Mouse (Mus musculus) embryo, embryonic 9.5 days (tissue): ENCODE data around the gene Bcar3.

Experiments
- DNase-seq: peaks from one replicate; pipeline ENCODE4 v3.0.0-alpha.2; 2017; ENCODE audit errors: extremely low spot score

Gene Bcar3

DNA sequence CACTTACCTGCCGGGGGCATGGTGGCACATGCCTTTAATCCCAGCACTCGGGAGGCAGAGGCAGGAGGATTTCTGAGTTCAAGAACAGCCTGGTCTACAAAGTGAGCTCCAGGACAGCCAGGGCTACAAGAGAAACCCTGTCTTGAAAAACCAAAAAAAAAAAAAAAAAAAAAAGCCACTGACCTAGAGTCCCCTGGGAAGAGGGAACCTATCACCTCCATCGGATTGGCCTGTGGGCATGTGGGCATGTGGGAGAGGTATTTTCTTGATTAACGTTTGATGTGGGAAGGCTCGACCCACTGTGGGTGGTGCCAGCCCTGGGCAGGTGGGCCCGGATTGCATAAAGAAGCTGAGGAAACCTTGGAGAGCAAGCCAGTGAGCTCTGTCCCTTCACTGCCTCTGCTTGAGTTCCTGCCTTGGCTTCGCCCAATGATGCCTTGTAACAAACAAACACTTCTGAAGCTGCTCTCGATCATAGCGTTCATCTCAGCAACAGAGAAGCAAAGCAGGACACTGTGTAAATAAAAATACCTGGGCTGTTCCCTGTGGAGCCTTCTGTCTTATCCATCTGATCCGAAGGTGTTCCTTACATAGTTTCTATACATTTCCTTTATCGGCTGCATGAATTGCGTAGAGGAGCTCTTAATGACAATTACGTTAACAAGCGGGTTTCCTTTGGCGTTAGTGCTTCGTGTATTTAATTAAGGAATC is 124.8 kb downstream of the Bcar3 start:
- no peak for DNase-seq

DNA sequence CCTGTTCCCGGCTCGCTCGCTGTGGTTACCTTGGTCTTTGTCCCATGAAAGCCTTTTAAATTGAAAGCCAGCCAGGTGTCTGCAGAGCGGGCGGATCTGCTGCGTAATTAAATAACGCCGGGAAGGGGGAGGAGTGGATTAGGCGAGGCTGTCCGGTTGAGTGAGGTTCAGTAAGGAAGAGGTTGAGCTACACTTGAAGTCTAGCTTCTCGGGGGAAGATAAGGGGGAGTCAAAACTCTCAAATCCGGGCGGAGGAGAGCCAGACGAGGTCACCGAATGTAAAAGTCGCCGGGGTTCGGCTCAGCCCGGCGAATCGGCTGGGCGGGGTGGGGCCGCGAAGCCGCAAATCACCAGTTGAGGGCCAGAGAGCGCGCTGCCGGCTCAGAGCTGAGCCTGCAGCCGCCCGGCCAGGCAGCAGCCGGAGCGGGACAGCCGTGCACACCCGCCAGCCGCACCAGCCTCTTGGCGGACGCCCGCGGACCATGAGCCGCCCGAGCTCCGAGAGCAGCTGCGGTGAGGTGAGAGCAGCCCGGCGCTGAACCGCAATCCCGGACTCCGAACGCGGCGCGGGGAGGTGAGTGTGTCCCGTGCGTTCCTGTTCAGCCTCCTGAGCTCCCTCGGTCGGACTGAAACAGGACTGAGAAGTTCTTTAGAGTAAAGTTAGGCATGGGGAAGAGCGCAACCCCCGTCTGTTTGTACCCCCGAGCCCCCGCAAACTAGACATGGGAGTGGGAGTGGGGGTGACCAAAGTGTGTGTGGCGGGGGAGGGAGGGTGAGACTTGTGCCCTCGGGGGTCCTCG is 125.9 kb downstream of the Bcar3 start:
- DNase-seq, result peak; percentile 84

- peak; percentile 74 for DNase-seq
These were observed 126.5 kb downstream of the Bcar3 start for GRCm38 (mm10) chr3:122420410-122420774.

- DNase-seq, result no peak
These were observed 127.2 kb downstream of the Bcar3 start for GRCm38 (mm10) chr3:122421042-122421702.

GRCm38 (mm10) chr3:122421802-122422201 is 127.9 kb downstream of the Bcar3 start:
- DNase-seq, result no peak

DNA sequence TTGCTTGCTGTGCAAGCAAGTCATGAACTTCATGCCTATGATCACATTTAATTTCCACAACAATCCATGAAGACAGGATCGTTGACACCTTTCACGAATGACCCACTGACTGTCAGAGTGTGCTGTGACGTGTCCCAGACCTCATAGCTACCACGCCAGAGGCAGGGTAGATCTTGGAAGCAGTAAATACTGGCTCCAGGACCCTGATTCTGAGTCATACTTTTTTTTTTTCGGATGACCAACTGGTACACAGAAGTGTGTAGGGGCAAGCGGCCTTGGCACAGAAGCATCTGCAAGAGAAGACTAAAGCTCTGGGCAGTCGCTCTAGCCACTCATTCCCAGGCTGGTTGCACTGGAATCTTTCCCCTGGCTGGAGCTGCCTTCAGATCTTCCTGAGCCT is 128.3 kb downstream of the Bcar3 start:
- no peak for DNase-seq

GRCm38 (mm10) chr3:122423643-122424042 is 129.7 kb downstream of the Bcar3 start:
- DNase-seq, result no peak

DNA sequence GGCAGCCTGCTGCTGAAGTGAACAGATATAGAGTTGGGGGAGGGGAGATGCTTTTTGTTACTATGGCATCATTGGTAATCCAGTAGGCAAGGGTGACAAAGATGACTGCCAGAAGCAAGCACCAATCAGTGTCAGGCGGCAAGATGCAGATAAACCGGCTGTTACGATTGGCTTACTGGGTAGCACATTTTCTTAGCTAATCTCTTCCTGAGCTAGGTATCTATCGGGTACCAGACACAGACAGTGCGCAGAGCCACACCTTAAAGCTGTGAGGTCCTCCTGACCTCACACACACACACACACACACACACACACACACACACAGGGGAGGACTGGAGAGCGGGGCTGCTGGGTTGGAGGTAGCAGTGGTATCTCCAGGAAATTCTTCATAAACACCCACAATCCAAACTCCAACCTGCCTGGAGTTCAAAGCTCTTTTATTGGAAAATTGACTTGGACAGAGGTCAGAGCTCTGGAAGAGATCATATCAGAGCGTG is 134.4 kb downstream of the Bcar3 start:
- DNase-seq, result no peak

DNA sequence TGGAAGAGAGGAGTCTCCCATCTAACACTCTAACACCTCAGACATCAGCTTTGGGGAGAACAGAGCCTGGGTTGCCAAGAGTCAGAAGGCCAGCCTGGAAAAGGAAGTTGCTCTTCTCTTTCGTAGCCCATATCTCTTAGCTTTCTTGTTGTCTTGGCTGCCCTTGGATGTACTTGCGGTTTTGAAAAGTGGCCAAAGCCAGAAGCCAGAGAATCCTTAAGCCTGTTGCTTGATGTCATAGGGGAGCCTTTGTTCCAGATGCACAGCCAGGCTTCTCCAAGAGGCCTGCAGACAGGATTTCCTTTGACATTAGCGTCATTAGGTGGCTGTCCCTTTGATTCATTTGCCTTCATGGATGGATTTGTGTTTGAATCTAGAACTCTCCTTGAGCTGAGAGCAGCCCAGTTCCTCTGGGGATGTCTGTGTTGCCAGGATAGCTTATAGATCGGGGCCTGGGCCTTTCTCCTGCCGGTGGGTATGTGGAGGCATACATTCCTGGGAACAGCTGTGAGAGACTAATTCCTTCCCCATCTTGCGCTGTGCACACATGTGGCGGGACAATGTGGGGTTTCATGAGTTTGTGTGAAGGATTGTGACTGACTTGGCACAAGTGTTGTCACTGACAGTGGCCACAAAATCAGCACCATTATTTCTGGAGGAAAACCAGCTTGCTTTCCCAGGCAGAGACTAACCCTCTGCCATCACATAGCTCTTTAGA is 137.0 kb downstream of the Bcar3 start:
- DNase-seq, result no peak

DNA sequence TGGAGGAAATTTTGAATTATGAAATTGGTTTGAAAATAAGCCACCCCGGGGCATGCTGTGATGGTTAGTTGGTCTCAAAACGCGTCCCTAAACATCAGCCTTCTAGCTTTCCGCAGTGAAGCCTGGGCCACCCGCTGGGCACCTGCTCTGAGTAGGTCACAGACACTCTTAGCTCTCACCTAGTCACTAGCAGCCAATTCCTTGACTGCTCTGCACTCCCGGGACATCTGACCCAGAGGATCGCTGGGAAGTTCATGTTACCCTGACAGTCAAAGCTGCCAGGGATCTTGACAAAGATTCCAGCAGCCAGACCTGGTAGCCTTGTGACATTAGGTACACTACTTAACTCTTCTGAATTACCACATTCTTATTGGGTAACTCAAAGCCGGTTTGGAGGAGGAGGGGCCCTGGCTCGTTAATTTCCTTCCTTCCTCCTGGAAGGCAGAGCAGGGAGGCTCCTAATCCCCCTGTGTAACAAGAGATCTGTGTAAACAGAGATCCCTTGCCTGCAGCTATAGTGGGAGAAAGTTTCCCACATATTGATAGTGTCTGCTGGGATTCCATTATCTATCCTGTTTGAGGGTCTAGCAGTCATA is 139.0 kb downstream of the Bcar3 start:
- DNase-seq, result no peak

DNA sequence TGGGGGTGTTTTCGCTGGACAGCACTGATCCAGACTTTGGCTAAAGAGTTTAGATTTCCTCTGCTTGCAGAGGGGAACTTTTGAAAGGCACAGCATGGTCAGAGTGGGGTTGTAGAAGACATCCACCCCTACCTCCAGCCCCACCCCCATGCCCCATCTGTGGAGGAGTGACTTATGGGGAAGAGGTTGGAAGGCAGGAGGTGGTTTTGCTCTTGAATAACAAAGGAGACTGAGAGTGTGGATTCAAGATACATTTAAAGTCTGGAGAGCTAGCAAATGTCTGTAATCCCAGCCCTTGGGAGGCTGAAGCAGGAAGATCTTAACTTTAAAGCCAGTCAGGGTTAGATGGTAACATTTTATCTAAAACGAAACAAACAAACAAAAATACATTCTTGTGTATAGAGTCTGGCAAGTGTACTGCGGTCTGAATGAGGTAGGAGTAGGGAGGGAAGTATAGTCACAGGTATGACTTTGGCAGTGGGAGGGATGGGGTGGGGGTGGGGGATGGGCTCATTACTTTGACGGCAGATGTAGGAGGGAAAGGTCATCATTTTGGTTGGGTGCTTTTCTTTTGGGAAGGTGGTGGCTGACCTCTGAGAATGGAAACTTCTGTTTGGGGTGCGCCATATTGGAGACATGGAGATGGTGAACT is 140.2 kb downstream of the Bcar3 start:
- DNase-seq, result no peak

DNA sequence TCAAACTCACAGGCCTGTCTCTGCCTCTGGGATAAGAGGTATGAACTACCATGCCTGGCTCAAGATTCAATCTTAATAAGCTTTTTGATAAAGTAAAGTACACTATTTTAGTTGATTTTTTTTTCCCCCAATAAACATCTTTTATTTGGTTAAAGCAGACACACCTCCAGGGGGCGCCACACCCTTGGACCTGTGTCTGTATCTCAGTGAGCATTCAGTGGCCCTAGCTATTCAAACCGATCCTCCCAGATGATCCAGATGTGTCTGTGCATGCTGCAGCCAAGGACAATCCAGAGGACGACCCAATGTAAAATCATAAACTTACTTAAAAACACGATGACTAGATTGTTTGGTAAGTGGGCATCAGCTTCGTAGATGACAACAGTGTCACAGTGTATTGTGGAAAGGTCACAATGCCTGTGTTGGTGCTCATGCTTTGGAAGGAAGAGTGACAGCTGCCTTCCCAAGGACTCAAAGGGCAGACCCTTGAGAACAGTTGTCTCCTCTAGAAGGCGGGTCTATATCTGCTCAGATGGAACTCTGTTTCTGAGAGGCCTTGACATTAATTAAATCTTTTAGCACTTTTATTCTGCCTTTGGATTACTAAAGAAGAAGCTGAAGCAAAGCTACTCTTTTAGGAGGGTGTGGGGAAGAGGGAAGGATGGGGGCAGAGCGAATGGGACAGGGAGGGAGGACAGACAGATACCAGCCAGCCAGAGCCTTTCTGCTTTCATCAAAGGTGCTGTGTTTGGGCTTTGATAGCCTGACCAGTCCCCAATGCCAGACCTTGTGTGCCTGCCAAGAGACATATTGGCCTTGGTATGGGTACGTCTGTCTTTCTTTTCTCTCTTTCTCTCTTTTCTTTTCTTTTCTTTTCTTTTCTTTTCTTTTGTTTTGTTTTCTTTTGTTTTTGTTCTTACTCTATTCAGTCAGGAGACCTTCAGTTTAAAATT is 141.3 kb downstream of the Bcar3 start:
- no peak for DNase-seq

DNA sequence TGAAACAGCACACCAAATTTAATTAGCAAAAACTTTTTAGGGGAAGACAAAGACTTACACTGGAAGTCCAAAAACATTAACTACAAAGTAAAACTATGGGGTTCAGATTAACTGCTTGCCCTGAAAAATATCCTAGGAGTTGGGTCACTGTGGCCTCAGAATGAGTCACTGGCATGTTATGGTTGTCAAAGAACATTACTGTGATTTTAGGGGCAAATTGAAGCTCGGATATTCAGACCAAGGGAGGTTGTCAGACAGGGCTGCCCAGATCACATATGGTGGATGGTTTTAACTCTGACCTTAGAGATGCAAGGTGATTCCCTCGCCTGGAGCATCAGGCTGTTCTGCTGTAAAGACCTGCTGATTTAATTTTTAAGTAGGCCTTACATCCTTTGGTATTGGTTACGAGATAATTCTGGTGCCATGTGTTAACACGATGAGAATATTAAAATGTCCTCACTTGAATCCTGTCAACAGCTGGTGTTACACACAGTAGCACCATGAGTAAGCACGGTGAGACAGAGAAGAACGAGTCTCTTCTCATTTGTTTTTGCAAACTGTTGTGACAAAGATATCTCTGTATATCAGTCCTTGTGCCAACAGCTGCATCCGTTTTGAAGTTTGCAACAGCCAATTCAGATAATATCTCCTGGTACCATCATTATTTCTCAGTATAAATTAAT is 144.3 kb downstream of the Bcar3 start:
- DNase-seq, result no peak

- no peak for DNase-seq
These were observed 151.8 kb downstream of the Bcar3 start for GRCm38 (mm10) chr3:122445696-122446095.

DNA sequence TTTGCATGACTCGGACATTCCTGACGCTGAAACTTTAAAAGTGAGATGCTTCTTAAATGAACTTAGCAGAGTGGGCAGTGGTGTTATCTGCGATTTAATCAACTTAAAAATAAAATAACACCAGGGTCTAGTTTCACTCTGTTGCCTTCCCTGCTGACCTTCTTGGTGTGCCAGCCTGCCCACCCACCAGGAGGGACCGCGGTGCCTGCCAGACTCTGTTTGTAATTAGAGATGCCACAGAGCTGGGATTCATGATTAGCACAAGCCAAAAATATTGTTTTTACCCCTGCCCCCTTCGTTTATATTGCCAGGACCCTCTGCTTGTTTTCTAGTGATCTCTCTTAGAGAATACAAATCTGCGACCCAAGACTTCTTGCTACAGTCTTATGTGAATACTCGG is 152.7 kb downstream of the Bcar3 start:
- DNase-seq, result no peak

GRCm38 (mm10) chr3:122448196-122448595 is 154.3 kb downstream of the Bcar3 start:
- no peak for DNase-seq

GRCm38 (mm10) chr3:122450041-122450440 is 156.1 kb downstream of the Bcar3 start:
- DNase-seq, result no peak

- no peak for DNase-seq
These were observed 159.9 kb downstream of the Bcar3 start for GRCm38 (mm10) chr3:122453875-122454274.

DNA sequence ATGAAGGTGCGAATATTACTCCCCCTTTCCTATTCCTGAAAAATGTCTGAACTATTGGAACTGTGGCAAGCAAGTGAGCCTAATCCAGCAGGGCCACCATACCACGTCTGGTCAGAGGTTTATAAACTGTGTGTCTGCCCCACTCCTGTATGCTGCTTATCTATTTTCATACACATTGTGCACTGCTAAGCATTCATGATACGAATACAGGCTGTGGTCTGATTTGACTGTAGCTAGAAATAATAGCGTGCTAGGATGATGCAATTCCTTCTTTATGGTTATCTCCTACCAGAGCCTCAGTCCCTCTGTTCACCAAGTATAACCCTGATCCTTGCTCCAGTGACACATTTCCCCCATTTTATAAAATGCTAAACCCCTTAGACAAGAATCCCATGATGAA is 162.2 kb downstream of the Bcar3 start:
- DNase-seq, result no peak
